Mouse (Mus musculus) lung, embryonic 16.5 days (tissue): ENCODE data around the gene Asxl1. TPM values are rescaled to one million over a fixed set of nuclear protein-coding genes. Genes with fewer than 3 reads are reported as not detected.

Source experiments
- ATAC-seq: fragments of 200-750 bp; cut with Nextera tagmentation; 2 replicates; pipeline ENCODE4 v1.8.0; 2017; ENCODE audit warnings: low read depth, mild to moderate bottlenecking, moderate library complexity
- H3K27ac ChIP-seq: fragments of 300-500 bp; sonication (generic); 2 replicates; pipeline ENCODE4 v1.5.1; 2014; ENCODE audit warnings: mild to moderate bottlenecking, control low read depth, low read length
- H3K27me3 ChIP-seq: fragments of 300-500 bp; sonication (generic); 2 replicates; pipeline ENCODE4 v1.6.1; 2014; ENCODE audit warnings: low read depth, low read length, mixed read lengths; ENCODE audit not compliant: control insufficient read depth, insufficient read depth
- H3K36me3 ChIP-seq: fragments of 300-500 bp; sonication (generic); 2 replicates; pipeline ENCODE4 v1.6.1; 2014; ENCODE audit warnings: low read length; ENCODE audit not compliant: control insufficient read depth, insufficient read depth
- H3K4me1 ChIP-seq: fragments of 300-500 bp; sonication (generic); replicated peaks from 2 replicates; pipeline ENCODE4 v1.6.1; 2014; ENCODE audit warnings: low read length, mixed read lengths; ENCODE audit not compliant: control insufficient read depth, insufficient read depth
- H3K4me2 ChIP-seq: fragments of 300-500 bp; sonication (generic); 2 replicates; pipeline ENCODE4 v1.6.1; 2014; ENCODE audit warnings: low read depth, low read length, control low read depth
- H3K4me3 ChIP-seq: fragments of 300-500 bp; sonication (generic); 2 replicates; pipeline ENCODE4 v1.5.1; 2014; ENCODE audit warnings: mild to moderate bottlenecking, low read length, control low read depth
- H3K9ac ChIP-seq: fragments of 300-500 bp; sonication (generic); 2 replicates; pipeline ENCODE4 v1.6.1; 2014; ENCODE audit warnings: low read length, control low read depth
- H3K9me3 ChIP-seq: fragments of 300-500 bp; sonication (generic); 2 replicates; pipeline ENCODE4 v1.6.1; 2016; ENCODE audit warnings: low read length; ENCODE audit not compliant: control insufficient read depth
- WGBS: fragments of 180-500 bp; shearing (Covaris S2); extraction: QIAGEN DNeasy Blood & Tissue Kit; methylation state at CpG from one replicate; pipeline ENCODE4 v1.1.7; 2014; 5-methylcytosine and 5-hydroxymethylcytosine counted together
- polyA plus RNA-seq: library from polyadenylated mRNA; unstranded; fragments of >200 nt; fragmentation: Nextera tagmentation; extraction: Ambion mirVana; gene quantifications from 2 replicates; pipeline ENCODE4 v1.2.1, GENCODE M21; 2015

The Asxl1 gene
- polyA plus RNA-seq, result 9.0 and 9.6 TPM in 2 replicates

DNA sequence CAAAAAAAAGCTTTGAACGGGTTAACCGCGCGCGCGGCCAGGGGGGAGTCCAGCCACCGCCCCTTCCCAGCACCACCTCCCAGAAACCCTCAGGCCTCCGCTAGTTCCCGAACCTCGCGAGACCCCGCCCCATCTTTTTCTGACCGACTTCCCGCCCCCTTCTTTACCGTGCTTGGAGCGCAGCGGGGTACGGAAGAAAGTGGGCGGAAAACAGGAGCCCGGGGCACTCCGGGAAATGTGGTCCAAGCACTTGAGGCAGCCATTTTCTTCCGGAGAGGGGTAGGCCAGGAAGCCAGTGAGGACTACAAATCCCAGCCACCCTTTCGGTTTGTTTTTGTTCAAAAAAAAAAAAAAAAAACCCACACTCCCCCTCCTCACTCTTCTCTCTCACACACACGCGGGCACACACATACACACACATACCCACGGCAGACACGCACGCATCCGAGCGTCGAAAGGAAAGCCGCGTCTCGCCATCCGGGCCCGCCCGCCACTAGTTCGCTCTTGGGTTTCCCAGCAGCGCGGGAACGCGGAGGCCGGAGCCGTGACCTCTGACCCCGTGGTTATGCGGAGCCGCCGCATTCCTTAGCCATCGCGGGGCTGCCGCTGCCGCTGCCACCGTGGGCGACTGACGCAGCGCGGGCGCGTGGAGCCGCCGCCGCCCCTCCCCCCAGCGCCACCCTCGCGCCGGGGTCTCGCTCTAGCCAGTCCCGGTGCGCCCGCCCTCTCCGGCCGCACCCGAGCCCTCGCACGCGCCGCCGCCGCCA, at the start of gene Asxl1:
TSS of gene Asxl1 (plus strand) at position 376 of the 767 bp plus-strand sequence.
- H3K4me3 ChIP-seq, result peak within 1 kb of the TSS; percentile 59
- 0 out of 2 replicates have a peak, but pooled peaks cover 4% of the 10 kb centered on the region for H3K36me3 ChIP-seq
- peak within 1 kb of the TSS; percentile 99 for H3K27ac ChIP-seq
- peak within 1 kb of the TSS; percentile 94 for H3K9ac ChIP-seq
- WGBS, result under 1% methylated on average over 76 of the region's 79 CpGs
- H3K4me2 ChIP-seq, result peak within 1 kb of the TSS; percentile 78
- peaks cover 30% of the 10 kb centered on the region for H3K4me1 ChIP-seq
- H3K9me3 ChIP-seq, result no peaks in the 10 kb centered on the region
- peak; percentile 97 for ATAC-seq
- H3K27me3 ChIP-seq, result no peaks in the 10 kb centered on the region

DNA sequence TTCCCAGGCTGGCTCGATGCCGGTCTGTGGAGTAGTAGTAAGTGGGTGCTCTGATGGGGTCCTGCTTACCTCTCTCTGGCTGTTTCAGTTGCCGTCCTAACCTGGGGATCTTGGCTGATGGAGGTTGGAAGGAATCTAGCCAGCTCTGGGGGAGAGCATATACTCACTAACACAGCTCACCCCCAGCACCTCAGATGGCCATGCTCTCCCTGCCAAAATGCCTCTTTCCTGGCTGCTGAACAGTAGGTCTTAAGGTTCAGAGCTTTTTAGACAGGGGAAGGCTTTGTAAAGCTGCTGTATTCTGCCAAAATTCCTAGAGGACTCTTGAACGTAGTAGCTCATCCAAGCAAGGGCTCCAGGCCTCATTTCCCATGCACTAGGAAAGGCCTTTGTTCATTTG, 47.9 kb upstream of the Asxl1 start:
- Histone ChIP-seq H3K4me2 (no peak overlapping the region), H3K27me3 (no peaks in the 10 kb centered on the region), H3K36me3 (no peaks in the 10 kb centered on the region), H3K27ac (no peak overlapping the region), H3K9me3 (no peaks in the 10 kb centered on the region), H3K9ac (no peak overlapping the region), H3K4me3 (no peak overlapping the region), H3K4me1 (peaks cover under 1% of the 10 kb centered on the region; the same call in 1 of the 2 replicates)
- WGBS, result 82% methylated on average over 4 of the region's 4 CpGs
- no peak for ATAC-seq

DNA sequence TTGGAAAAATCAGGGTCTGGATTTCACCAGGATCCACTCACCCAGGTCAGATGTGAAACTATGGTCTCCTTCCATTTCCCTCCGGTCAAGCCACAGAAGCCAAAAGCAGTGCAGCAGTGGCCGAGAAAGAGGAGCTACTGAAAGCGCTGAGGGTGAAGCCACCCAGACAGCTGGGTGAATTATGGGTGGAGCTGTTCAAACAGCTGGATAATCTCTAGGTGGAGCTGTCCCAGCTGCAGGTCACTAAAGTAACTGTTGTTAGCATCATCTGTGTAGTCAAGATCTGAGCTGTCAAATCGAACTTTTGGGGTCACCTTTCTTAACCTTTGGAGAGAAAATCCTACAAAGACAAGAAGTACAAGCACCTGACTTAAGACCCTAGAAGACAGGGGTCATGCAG, 47.2 kb upstream of the Asxl1 start:
- Histone ChIP-seq H3K4me3 (no peak overlapping the region), H3K4me1 (no peaks in the 10 kb centered on the region), H3K36me3 (no peaks in the 10 kb centered on the region), H3K27ac (no peak overlapping the region), H3K9me3 (no peaks in the 10 kb centered on the region), H3K4me2 (no peak overlapping the region), H3K9ac (no peak overlapping the region), H3K27me3 (no peaks in the 10 kb centered on the region)
- 44% methylated on average over 4 of the region's 4 CpGs for WGBS
- no peak for ATAC-seq

DNA sequence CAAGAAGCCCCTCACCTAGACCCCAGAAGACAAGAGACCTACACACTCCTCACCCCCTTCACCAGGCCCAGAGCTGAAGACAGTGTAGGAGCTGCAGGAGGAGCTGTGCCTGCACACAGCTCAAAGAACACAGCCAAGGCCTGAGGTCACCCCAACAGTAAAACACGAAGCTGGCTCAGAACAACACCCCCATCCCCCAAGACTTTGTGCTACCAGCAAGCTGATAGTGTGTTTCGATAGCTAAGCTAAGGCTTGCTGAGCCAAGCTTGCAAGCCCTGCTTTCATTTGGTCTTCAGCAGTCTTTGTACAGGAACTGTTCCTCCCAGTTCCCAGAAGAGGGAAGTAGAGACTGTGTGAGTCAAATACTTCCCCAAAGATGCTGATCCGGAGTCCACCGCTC, 46.8 kb upstream of the Asxl1 start:
- Histone ChIP-seq H3K36me3 (no peaks in the 10 kb centered on the region), H3K4me3 (no peak overlapping the region), H3K27ac (no peak overlapping the region), H3K27me3 (no peaks in the 10 kb centered on the region), H3K4me1 (no peaks in the 10 kb centered on the region), H3K4me2 (no peak overlapping the region), H3K9ac (no peak overlapping the region), H3K9me3 (no peaks in the 10 kb centered on the region)
- 56% methylated on average over 4 of the region's 4 CpGs for WGBS
- ATAC-seq, result 0 out of 2 replicates have a peak, but pooled peaks have one; percentile 23

DNA sequence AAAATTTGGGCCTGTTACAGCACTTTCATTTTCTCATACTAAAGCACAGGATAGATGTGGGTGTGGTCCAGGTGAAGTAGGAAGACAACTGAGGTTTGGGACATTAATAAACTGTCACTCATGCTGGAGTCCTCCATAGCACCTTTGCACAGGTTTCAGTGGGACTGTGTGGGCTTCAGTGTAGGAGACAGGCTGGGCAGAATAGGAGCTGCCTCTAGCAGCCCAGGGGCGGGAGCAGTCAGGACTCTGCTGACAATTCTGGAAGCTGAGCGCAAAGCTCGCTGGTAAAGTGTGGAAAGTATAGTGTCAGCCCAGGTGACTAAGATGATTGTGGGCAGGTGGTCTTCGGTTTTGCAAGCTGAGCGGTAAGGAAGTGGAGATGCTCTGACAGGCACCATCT, 44.5 kb upstream of the Asxl1 start:
- H3K4me3 ChIP-seq, result no peak overlapping the region
- H3K9ac ChIP-seq, result no peak overlapping the region
- ATAC-seq, result no peak
- H3K4me2 ChIP-seq, result no peak overlapping the region
- no peak overlapping the region for H3K27ac ChIP-seq
- 96% methylated on average over 5 of the region's 5 CpGs for WGBS
- no peaks in the 10 kb centered on the region for H3K9me3 ChIP-seq
- H3K27me3 ChIP-seq, result no peaks in the 10 kb centered on the region
- no peaks in the 10 kb centered on the region for H3K36me3 ChIP-seq
- H3K4me1 ChIP-seq, result no peaks in the 10 kb centered on the region

DNA sequence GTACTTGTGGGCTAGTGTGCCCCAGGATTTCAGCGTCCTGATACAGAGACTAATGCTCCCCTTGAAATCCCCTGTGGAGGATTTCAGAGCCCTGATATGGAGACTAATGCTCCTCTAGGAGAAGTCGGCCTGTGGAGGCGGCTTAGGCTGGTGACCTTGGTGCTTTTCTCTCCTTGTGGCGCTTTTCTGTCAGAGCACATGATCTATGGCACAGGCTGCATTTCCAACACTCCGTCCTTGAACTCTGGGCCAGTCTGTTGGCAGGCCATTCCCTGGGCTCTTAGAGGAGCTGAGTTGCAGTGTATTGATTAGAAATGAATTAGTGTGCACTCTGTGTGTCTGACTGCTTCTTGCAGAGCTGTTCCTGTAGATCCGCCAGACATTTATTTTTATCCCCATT, 40.4 kb upstream of the Asxl1 start:
- no peaks in the 10 kb centered on the region for H3K36me3 ChIP-seq
- H3K4me2 ChIP-seq, result no peak overlapping the region
- H3K9me3 ChIP-seq, result no peaks in the 10 kb centered on the region
- H3K27ac ChIP-seq, result no peak overlapping the region
- ATAC-seq, result no peak
- H3K4me3 ChIP-seq, result no peak overlapping the region
- no peak overlapping the region for H3K9ac ChIP-seq
- H3K27me3 ChIP-seq, result no peaks in the 10 kb centered on the region
- 61% methylated on average over 6 of the region's 6 CpGs for WGBS
- no peaks in the 10 kb centered on the region for H3K4me1 ChIP-seq

DNA sequence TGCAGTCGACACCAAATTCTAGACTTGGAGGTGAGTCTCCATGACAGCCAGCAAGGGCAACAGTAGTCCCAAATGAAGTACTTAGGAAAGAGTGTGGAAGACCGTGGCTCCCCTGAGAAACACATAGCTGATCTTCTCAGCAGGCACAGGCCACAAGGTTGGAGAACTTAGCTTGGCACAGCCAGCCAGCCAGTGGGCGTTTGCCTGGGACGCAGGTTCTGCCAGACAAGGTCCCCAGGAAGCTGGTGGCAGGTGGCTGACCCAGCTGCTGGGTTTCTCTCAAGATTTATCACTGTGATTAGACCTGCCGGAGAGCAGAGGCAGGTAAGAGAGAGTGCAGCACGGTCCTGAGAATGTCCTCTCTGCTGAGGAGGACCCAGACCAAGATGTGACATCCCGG, 37.0 kb upstream of the Asxl1 start:
- H3K27me3 ChIP-seq, result no peaks in the 10 kb centered on the region
- H3K36me3 ChIP-seq, result no peaks in the 10 kb centered on the region
- H3K9me3 ChIP-seq, result no peaks in the 10 kb centered on the region
- H3K4me3 ChIP-seq, result no peak overlapping the region
- 77% methylated on average over 7 of the region's 7 CpGs for WGBS
- no peak overlapping the region for H3K9ac ChIP-seq
- ATAC-seq, result no peak
- no peak overlapping the region for H3K27ac ChIP-seq
- H3K4me1 ChIP-seq, result no peaks in the 10 kb centered on the region
- no peak overlapping the region for H3K4me2 ChIP-seq

DNA sequence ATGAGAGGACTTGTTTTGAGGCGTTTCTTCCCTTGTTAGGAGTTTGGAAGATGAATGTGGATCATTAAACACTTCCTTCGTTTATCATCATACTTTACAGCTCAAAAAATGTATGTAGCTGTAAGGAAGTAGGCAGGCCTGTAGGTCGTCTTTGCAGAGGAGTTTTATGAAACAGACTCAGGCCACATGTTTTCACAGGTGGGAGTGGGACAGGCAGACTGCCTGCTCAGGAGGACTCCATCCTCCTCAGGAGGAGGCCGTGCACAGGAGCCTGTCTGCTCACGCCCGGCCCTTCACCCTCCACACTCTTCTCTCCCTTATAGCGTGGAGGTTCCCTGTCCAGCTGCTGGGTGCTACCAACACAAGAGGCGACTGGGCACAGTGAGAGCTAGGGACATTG, 36.5 kb upstream of the Asxl1 start:
- Histone ChIP-seq H3K4me3 (no peak overlapping the region), H3K9me3 (no peaks in the 10 kb centered on the region), H3K36me3 (no peaks in the 10 kb centered on the region), H3K27me3 (no peaks in the 10 kb centered on the region), H3K4me1 (no peaks in the 10 kb centered on the region), H3K27ac (no peak overlapping the region), H3K9ac (no peak overlapping the region), H3K4me2 (no peak overlapping the region)
- 66% methylated on average over 8 of the region's 8 CpGs for WGBS
- no peak for ATAC-seq

DNA sequence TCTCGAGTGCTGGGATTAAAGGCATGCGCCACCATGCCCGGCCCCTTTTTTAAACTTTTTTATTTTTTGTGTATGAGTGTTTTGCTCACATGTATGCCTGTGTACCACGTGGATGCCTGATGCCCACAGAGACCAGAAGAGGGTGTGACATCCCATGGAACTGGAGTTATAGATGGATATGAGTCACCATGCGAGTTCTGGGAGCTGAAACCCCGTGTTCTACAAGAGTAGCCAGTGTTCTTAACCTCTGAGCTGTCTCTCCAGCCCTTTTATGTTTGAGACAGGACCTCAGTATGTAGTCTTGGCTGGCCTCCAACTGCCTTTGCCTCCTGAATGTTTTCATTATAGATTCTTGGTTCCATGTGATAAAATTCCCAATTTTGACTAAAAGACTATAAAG, 35.4 kb upstream of the Asxl1 start:
- ATAC-seq, result no peak
- Histone ChIP-seq H3K27ac (no peak overlapping the region), H3K4me3 (no peak overlapping the region)

More for the DNA sequence above, 35.4 kb upstream of the Asxl1 start:
- 57% methylated on average over 6 of the region's 6 CpGs for WGBS
- Histone ChIP-seq H3K9ac (no peak overlapping the region), H3K4me2 (no peak overlapping the region), H3K27me3 (no peaks in the 10 kb centered on the region), H3K4me1 (no peaks in the 10 kb centered on the region), H3K36me3 (no peaks in the 10 kb centered on the region), H3K9me3 (no peaks in the 10 kb centered on the region)
